Mouse (Mus musculus) lung, embryonic 16.5 days (tissue): ENCODE data around the gene Tbc1d14. TPM values are rescaled to one million over a fixed set of nuclear protein-coding genes. Genes with fewer than 3 reads are reported as not detected.

ENCODE experiments used
- ATAC-seq: fragments of 200-750 bp; cut with Nextera tagmentation; 2 replicates; pipeline ENCODE4 v1.8.0; 2017; ENCODE audit warnings: low read depth, mild to moderate bottlenecking, moderate library complexity
- H3K27ac ChIP-seq: fragments of 300-500 bp; sonication (generic); 2 replicates; pipeline ENCODE4 v1.5.1; 2014; ENCODE audit warnings: mild to moderate bottlenecking, control low read depth, low read length
- H3K27me3 ChIP-seq: fragments of 300-500 bp; sonication (generic); 2 replicates; pipeline ENCODE4 v1.6.1; 2014; ENCODE audit warnings: low read depth, low read length, mixed read lengths; ENCODE audit not compliant: control insufficient read depth, insufficient read depth
- H3K36me3 ChIP-seq: fragments of 300-500 bp; sonication (generic); 2 replicates; pipeline ENCODE4 v1.6.1; 2014; ENCODE audit warnings: low read length; ENCODE audit not compliant: control insufficient read depth, insufficient read depth
- H3K4me1 ChIP-seq: fragments of 300-500 bp; sonication (generic); replicated peaks from 2 replicates; pipeline ENCODE4 v1.6.1; 2014; ENCODE audit warnings: low read length, mixed read lengths; ENCODE audit not compliant: control insufficient read depth, insufficient read depth
- H3K4me2 ChIP-seq: fragments of 300-500 bp; sonication (generic); 2 replicates; pipeline ENCODE4 v1.6.1; 2014; ENCODE audit warnings: low read depth, low read length, control low read depth
- H3K4me3 ChIP-seq: fragments of 300-500 bp; sonication (generic); 2 replicates; pipeline ENCODE4 v1.5.1; 2014; ENCODE audit warnings: mild to moderate bottlenecking, low read length, control low read depth
- H3K9ac ChIP-seq: fragments of 300-500 bp; sonication (generic); 2 replicates; pipeline ENCODE4 v1.6.1; 2014; ENCODE audit warnings: low read length, control low read depth
- H3K9me3 ChIP-seq: fragments of 300-500 bp; sonication (generic); 2 replicates; pipeline ENCODE4 v1.6.1; 2016; ENCODE audit warnings: low read length; ENCODE audit not compliant: control insufficient read depth
- WGBS: fragments of 180-500 bp; shearing (Covaris S2); extraction: QIAGEN DNeasy Blood & Tissue Kit; methylation state at CpG from one replicate; pipeline ENCODE4 v1.1.7; 2014; 5-methylcytosine and 5-hydroxymethylcytosine counted together
- polyA plus RNA-seq: library from polyadenylated mRNA; unstranded; fragments of >200 nt; fragmentation: Nextera tagmentation; extraction: Ambion mirVana; gene quantifications from 2 replicates; pipeline ENCODE4 v1.2.1, GENCODE M21; 2015

Tbc1d14 gene
- polyA plus RNA-seq, 1 experiment from 2014 or later: 25.2 TPM

DNA sequence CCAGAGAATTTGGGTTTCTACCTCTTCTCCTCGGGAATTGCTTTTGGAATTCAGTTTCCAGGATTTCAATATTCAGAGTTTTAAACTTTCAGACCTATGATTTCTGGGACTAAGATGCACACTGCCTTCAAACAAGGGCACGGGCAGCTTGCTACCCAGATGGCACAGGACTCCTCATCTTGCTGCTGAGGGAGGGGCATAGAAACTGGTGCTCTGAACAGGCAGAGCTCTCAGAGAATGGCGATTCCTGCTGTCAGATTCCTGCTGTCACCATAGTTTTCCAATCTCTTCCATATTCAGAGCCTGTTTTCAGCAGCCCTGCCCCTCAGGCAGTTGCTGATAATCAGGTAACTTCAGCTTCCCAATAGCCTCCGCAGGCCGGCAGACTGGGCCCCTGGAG lies 77.5 kb downstream of the Tbc1d14 start:
- no peaks in the 10 kb centered on the region for H3K4me1 ChIP-seq
- ATAC-seq: no peak
- H3K4me2 ChIP-seq: no peak overlapping the region
- 81% methylated on average over 5 of the region's 5 CpGs for WGBS
- H3K36me3 ChIP-seq: peaks cover 16% of the 10 kb centered on the region
- no peak overlapping the region for H3K9ac ChIP-seq
- H3K27me3 ChIP-seq: no peaks in the 10 kb centered on the region
- no peak overlapping the region for H3K27ac ChIP-seq
- H3K9me3 ChIP-seq: no peaks in the 10 kb centered on the region
- no peak overlapping the region for H3K4me3 ChIP-seq

DNA sequence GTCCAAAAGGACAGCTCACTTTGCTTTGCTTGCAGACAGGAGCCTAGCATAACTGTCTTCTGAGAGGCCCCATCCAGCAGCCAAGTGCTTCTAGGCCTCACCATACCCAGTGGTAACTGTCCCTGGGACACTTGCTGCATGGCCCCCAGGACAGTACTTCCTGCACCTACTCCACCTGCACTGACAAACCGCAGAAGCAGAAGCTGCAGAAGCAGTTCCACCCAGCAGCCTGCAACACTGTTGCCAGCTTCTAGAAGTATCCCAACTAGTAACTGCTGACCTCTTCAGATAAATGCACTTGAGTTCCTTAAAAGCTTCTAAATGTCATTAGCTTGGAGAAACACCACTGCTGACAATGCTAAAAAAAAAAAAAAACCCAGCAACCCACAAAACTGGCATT lies 78.0 kb downstream of the Tbc1d14 start:
- Histone ChIP-seq H3K9me3 (no peaks in the 10 kb centered on the region), H3K4me2 (no peak overlapping the region), H3K4me1 (no peaks in the 10 kb centered on the region), H3K36me3 (peaks cover 13% of the 10 kb centered on the region), H3K9ac (no peak overlapping the region), H3K27me3 (no peaks in the 10 kb centered on the region), H3K4me3 (no peak overlapping the region), H3K27ac (no peak overlapping the region)
- ATAC-seq: no peak
- 93% methylated on average over 1 of the region's 1 CpGs for WGBS

DNA sequence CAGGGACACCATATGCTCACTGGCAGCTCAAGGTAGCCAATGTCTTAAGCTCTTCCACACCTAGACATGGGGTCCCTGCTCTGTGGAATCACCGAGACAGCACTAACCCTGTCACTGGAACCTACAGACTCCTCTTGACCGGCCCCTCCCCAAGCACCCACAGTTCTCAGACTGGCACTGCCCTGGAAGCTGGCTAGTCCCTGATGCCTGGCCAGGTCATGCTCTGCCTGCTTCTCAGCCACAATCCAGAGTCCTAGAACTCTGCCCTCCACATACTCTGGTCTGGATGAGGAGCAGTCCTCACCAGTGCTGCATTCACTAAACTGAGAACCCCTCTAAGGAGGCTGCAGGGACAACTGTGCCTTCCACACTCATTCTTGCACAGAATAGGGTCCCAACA lies 82.1 kb downstream of the Tbc1d14 start:
- Histone ChIP-seq H3K4me3 (no peak overlapping the region), H3K27me3 (no peaks in the 10 kb centered on the region), H3K9me3 (no peaks in the 10 kb centered on the region), H3K4me1 (no peaks in the 10 kb centered on the region), H3K36me3 (peaks cover 11% of the 10 kb centered on the region; the same call in 1 of the 2 replicates), H3K4me2 (no peak overlapping the region), H3K9ac (no peak overlapping the region), H3K27ac (no peak overlapping the region)
- WGBS: 100% methylated on average over 2 of the region's 2 CpGs
- no peak for ATAC-seq

DNA sequence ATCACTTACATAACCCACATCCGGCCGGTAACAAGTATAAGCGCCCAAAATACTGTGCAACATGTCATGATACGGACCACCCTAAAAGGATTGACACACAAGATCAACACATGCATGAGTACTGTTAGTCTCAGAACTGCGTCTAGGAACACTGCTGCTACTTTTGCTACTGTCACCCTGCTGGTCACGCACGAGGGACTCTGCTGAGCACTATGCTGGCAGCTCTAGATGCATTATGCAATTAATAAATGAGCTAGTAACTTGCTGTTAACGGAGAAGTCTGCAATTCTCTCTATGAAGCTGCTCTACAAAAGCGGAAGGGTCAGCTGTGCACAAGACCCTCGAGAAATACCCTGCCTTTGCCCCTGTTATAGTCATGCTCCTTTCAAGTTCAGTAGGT lies 84.7 kb downstream of the Tbc1d14 start:
- no peak overlapping the region for H3K27ac ChIP-seq
- ATAC-seq: no peak
- H3K4me1 ChIP-seq: no peaks in the 10 kb centered on the region
- WGBS: 91% methylated on average over 10 of the region's 10 CpGs
- no peaks in the 10 kb centered on the region for H3K9me3 ChIP-seq
- H3K27me3 ChIP-seq: no peaks in the 10 kb centered on the region
- no peak overlapping the region for H3K4me3 ChIP-seq
- H3K4me2 ChIP-seq: no peak overlapping the region
- peaks cover 11% of the 10 kb centered on the region for H3K36me3 ChIP-seq
- no peak overlapping the region for H3K9ac ChIP-seq

DNA sequence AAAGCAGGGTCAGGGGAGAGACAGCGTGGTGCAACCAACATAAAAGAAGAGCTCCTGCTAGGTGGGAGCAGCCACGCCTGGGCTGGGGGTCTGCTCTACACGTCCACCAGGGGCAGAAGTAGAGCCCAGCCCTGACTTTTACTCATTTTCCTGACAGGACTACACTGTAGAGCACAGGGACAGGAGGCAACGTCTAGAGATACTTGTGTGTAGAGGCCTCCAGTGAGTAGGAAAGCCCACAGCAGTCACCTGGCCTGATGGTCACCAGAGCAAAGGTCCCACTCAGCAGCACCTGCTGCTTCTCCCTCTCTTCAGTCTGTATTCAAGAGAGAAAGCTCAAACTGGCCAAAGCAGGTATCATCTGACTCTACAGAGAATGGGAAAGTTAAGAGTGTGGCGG lies 87.4 kb downstream of the Tbc1d14 start:
- H3K9me3 ChIP-seq: no peaks in the 10 kb centered on the region
- H3K4me3 ChIP-seq: no peak overlapping the region
- WGBS: 67% methylated on average over 5 of the region's 5 CpGs
- no peak for ATAC-seq
- H3K9ac ChIP-seq: no peak overlapping the region
- no peak overlapping the region for H3K27ac ChIP-seq
- peaks cover 6% of the 10 kb centered on the region for H3K36me3 ChIP-seq
- H3K4me2 ChIP-seq: no peak overlapping the region
- H3K4me1 ChIP-seq: no peaks in the 10 kb centered on the region
- H3K27me3 ChIP-seq: no peaks in the 10 kb centered on the region

DNA sequence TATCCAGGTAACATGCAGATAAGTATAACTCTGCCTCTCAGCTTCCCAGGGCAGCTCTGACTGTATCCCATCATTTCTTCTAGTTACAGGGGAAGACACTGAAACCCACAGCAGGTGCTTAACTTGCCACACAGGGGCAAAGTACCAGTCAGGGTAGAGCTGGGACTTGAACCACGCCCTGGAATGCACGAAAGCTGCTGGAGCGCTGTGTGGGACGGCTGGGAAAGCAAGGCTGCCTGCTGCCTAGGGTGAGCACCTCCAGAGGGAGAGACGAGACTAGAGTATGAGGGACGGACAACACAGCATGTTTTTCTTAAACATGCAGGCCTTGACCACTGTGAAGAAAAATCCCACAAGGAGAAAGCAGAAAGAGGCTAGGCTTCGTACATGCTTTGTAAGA lies 87.8 kb downstream of the Tbc1d14 start:
- Histone ChIP-seq H3K36me3 (peaks cover 6% of the 10 kb centered on the region), H3K4me3 (no peak overlapping the region), H3K4me2 (no peak overlapping the region), H3K9me3 (no peaks in the 10 kb centered on the region), H3K27me3 (no peaks in the 10 kb centered on the region), H3K4me1 (no peaks in the 10 kb centered on the region), H3K9ac (no peak overlapping the region), H3K27ac (no peak overlapping the region)
- WGBS: 88% methylated on average over 7 of the region's 7 CpGs
- ATAC-seq: no peak

DNA sequence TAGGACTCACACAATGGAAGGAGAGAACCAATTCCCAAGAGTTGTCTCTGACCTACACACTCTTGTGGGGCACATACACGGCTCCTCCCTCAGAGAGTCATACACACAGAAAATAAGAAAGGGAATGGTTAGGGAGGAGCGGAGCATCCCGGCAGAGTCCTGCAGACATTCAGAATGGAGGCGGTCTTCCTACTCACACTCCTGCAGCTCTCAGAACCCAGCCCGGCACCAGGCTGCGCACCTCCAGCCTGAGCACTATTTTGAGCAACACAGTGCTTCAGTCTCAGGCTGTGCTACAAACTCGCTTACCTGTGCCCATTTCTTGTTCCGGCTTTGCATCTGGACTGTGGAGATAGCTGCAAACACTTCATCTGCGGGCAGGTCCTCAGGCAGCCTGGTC lies 98.4 kb downstream of the Tbc1d14 start:
- no peak overlapping the region for H3K9ac ChIP-seq
- no peak for ATAC-seq
- H3K4me3 ChIP-seq: no peak overlapping the region
- no peaks in the 10 kb centered on the region for H3K4me1 ChIP-seq
- peaks cover 25% of the 10 kb centered on the region for H3K36me3 ChIP-seq
- no peaks in the 10 kb centered on the region for H3K27me3 ChIP-seq
- no peaks in the 10 kb centered on the region for H3K9me3 ChIP-seq
- WGBS: 94% methylated on average over 9 of the region's 9 CpGs
- no peak overlapping the region for H3K4me2 ChIP-seq
- H3K27ac ChIP-seq: no peak overlapping the region

DNA sequence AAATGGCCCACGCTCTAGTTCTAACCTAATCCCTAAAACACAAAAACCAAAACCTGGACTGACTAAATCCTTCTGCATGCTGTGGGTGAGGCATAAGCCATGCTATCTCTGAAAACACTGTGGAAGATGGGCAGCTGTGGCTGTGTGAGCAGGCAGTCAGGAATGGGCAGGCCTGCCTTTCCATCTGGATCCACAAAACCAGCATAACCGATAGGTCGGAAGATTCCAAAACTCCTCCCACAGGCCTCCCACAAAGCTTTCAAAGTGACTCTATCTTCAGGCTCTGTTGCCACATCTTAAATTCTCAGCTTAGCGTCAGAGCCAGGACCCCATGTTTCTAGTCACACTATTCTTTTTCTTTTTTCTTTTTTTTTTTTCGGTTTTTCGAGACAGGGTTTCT lies 99.2 kb downstream of the Tbc1d14 start:
- Histone ChIP-seq H3K9me3 (no peaks in the 10 kb centered on the region), H3K4me2 (no peak overlapping the region), H3K4me3 (no peak overlapping the region), H3K27ac (no peak overlapping the region), H3K9ac (no peak overlapping the region), H3K27me3 (no peaks in the 10 kb centered on the region), H3K36me3 (peaks cover 25% of the 10 kb centered on the region), H3K4me1 (no peaks in the 10 kb centered on the region)
- ATAC-seq: no peak
- 81% methylated on average over 6 of the region's 6 CpGs for WGBS

DNA sequence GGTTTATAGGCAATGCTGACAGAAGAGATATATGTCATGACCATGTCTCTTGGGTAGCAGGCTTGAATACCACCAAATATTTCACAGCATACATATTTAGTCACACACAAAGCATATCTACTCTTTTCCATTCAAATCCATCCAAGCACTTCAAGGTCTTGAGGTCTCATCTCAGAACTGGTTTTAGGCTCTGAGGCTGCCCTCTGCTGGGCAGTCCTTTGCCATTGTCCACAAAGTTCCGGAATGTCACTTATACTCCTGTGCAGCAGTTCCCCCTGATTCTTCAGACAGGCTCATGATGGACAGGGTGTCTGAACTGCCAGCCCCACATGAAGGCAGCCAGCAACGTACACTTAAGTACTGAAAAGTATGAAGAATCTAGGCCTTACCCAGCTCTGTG lies 103.9 kb downstream of the Tbc1d14 start:
- Histone ChIP-seq H3K27me3 (peaks cover 15% of the 10 kb centered on the region), H3K9me3 (no peaks in the 10 kb centered on the region), H3K36me3 (peaks cover 14% of the 10 kb centered on the region), H3K4me2 (no peak overlapping the region), H3K9ac (no peak overlapping the region), H3K4me3 (no peak overlapping the region), H3K27ac (no peak overlapping the region), H3K4me1 (peaks cover 7% of the 10 kb centered on the region)
- WGBS: 34% methylated on average over 2 of the region's 2 CpGs
- ATAC-seq: no peak

DNA sequence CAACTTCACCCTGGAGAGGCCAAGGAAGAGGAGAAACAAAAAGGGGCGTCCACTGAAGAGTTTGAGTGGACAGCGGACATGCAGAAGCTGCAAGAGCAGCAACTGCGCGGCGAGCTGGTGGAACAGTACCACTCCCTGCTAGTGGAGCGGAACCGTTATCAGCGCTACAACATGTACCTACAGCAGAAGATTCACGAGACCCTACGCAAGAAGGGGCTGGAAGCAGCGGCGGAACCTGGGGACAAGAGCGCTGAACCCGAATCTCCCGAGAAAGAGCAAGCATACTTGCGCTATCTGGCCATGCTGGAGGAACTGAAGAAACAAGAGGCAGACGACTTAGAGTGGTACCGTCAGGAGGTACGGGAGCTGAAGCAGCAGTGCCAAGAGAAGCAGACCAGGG lies 107.8 kb downstream of the Tbc1d14 start:
- ATAC-seq: no peak

More for the DNA sequence above, 107.8 kb downstream of the Tbc1d14 start:
- Histone ChIP-seq H3K4me3 (peak overlapping the region; percentile 62), H3K4me2 (peak overlapping the region; percentile 97), H3K27me3 (peaks cover 15% of the 10 kb centered on the region), H3K27ac (no peak overlapping the region), H3K36me3 (no peaks in the 10 kb centered on the region), H3K9ac (peak overlapping the region; percentile 54; the same call in 1 of the 2 replicates), H3K4me1 (peaks cover 18% of the 10 kb centered on the region), H3K9me3 (no peaks in the 10 kb centered on the region)
- 29% methylated on average over 19 of the region's 19 CpGs for WGBS
